Mouse (Mus musculus): Measurements from ENCODE around the gene Pten. TPM values are rescaled to one million over a fixed set of nuclear protein-coding genes. Genes with fewer than 3 reads are reported as not detected.

Gene Pten
- polyA plus RNA-seq (2012; rRNA removed) = 16.8 and 20.2 TPM in 2 replicates

- WGBS = under 1% methylated on average over 71 of the region's 77 CpGs
- TF ChIP-seq POLR2A (IDR thresholded peaks at IDR 0.05; ENCODE audit: borderline replicate concordance, extremely low read depth, low read depth, low read length) = peak; percentile 93
- TF ChIP-seq CTCF (IDR thresholded peaks at IDR 0.05; ENCODE audit: insufficient read depth, low read length) = no peak
- peak within 1 kb of the TSS; percentile 98 for H3K4me3 ChIP-seq (replicated peaks; ENCODE audit: extremely low read depth, low read depth, low read length)
- peaks cover 6% of the 10 kb centered on the region for H3K4me1 ChIP-seq (ENCODE audit: control insufficient read depth, insufficient read depth, low read length)
- DNase-seq = peak; percentile 96
Measured at GRCm38 (mm10) chr19:32756900-32757725, at the start of gene Pten. TSS of gene Pten (plus strand) at chr19:32757497.

DNA sequence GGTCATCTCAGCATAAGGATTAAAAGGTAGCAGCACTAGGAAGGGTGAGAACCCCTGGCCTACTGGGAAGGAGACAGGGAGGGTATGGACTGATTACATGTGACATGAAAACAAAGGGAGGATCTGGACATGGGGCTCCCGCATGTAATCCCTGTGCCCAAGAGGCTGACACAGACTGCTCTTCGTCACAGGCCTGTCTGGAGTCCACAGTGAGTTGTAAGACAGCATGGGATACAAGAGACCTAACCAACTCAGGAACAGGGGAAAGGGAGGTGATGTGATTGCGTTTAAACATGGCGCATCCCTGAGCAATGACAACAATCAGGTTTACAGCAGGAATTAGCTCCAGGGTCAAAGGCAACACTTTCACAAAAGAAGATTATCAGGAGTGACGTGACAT, 48.3 kb upstream of the Pten start:
- DNase-seq = no peak
- WGBS = 93% methylated on average over 5 of the region's 5 CpGs

GRCm38 (mm10) chr19:32710288-32710687, 47.0 kb upstream of the Pten start:
- Histone ChIP-seq H3K4me1 (ENCODE audit: control insufficient read depth, insufficient read depth, low read length) (peaks cover 2% of the 10 kb centered on the region), H3K4me3 (replicated peaks; ENCODE audit: extremely low read depth, low read depth, low read length) (no peak overlapping the region)
- no peak for DNase-seq
- TF ChIP-seq POLR2A (IDR thresholded peaks at IDR 0.05; ENCODE audit: borderline replicate concordance, extremely low read depth, low read depth, low read length) (no peak), CTCF (IDR thresholded peaks at IDR 0.05; ENCODE audit: insufficient read depth, low read length) (no peak)
- WGBS = 44% methylated on average over 3 of the region's 3 CpGs

More for the DNA sequence above, 48.3 kb upstream of the Pten start:
- no peak for TF ChIP-seq CTCF (IDR thresholded peaks at IDR 0.05; ENCODE audit: insufficient read depth, low read length)
- TF ChIP-seq POLR2A (IDR thresholded peaks at IDR 0.05; ENCODE audit: borderline replicate concordance, extremely low read depth, low read depth, low read length) = no peak
- no peak overlapping the region for H3K4me3 ChIP-seq (replicated peaks; ENCODE audit: extremely low read depth, low read depth, low read length)
- H3K4me1 ChIP-seq (ENCODE audit: control insufficient read depth, insufficient read depth, low read length) = peaks cover 2% of the 10 kb centered on the region

DNA sequence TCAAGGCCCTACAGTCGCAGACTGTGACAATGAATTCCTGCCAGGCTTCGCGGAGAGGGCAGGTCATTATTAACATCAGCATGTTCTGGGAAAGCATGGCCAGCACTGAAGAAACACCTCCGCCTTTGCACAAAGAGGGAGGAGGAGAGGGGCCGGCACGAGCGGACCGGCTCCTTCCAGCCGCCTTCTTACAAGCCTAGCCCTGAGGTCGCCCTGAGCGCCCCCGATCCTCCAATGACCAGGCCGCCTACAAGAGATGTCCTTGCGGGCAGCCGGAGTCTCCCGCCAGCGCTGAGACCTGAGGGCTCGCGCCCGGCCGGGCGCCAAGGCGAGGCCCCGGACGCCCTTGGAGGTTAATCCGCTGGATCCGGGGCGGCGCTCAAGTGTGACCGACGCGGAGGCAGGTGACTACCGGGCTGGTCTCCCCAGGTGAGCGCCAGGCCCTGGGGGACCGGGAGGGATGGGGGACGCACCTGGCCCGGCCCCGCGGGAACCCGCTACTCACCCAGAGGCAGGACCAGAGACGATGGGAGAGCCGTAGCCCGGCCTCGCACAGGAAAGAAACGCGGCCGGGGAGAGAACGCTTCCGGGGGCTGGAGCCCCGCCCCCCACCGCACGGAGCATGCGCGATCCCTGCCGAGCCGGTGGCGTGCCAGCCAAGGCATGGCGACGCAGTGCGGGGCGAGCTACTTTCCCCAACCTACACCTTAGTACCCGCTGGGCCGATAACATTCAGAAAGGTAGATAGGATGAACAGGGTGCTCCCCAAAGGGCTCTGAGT, 45.3 kb upstream of the Pten start:
- Histone ChIP-seq H3K4me1 (ENCODE audit: control insufficient read depth, insufficient read depth, low read length) (peaks cover 2% of the 10 kb centered on the region), H3K4me3 (replicated peaks; ENCODE audit: extremely low read depth, low read depth, low read length) (peak overlapping the region; percentile 92)
- under 1% methylated on average over 63 of the region's 63 CpGs for WGBS
- TF ChIP-seq POLR2A (IDR thresholded peaks at IDR 0.05; ENCODE audit: borderline replicate concordance, extremely low read depth, low read depth, low read length) (peak; percentile 95), CTCF (IDR thresholded peaks at IDR 0.05; ENCODE audit: insufficient read depth, low read length) (no peak)
- DNase-seq = peak; percentile 92

- WGBS = under 1% methylated on average over 11 of the region's 11 CpGs
- TF ChIP-seq CTCF (IDR thresholded peaks at IDR 0.05; ENCODE audit: insufficient read depth, low read length) (no peak), POLR2A (IDR thresholded peaks at IDR 0.05; ENCODE audit: borderline replicate concordance, extremely low read depth, low read depth, low read length) (no peak; the same call in 1 of the 2 replicates)
- Histone ChIP-seq H3K4me1 (ENCODE audit: control insufficient read depth, insufficient read depth, low read length) (peaks cover 2% of the 10 kb centered on the region), H3K4me3 (replicated peaks; ENCODE audit: extremely low read depth, low read depth, low read length) (peak overlapping the region; percentile 92)
- DNase-seq = no peak
Measured at GRCm38 (mm10) chr19:32712588-32713042, 44.7 kb upstream of the Pten start.

DNA sequence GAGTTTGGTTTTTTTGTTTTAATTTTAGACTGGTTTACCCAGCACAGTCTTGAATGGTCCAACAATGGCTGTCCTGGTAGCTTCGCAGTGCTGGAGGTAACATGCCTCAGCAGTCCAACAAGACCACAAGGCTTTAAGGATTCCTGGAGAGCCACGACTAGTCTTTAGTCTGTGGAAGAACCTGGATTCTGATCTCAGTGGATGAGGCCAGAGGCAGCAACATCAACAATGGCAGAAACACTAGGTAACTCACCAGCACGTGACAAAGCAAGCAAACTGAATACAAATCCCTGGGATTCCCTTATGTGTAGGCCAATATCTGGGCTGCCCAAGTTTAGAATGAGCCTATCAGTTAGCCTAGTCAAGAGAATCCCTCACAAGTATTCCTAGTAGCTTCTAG, 43.8 kb upstream of the Pten start:
- TF ChIP-seq POLR2A (IDR thresholded peaks at IDR 0.05; ENCODE audit: borderline replicate concordance, extremely low read depth, low read depth, low read length) (no peak), CTCF (IDR thresholded peaks at IDR 0.05; ENCODE audit: insufficient read depth, low read length) (no peak)
- 80% methylated on average over 3 of the region's 3 CpGs for WGBS
- peaks cover 2% of the 10 kb centered on the region for H3K4me1 ChIP-seq (ENCODE audit: control insufficient read depth, insufficient read depth, low read length)
- no peak overlapping the region for H3K4me3 ChIP-seq (replicated peaks; ENCODE audit: extremely low read depth, low read depth, low read length)
- DNase-seq = no peak

GRCm38 (mm10) chr19:32715201-32715600, 42.1 kb upstream of the Pten start:
- H3K4me3 ChIP-seq (replicated peaks; ENCODE audit: extremely low read depth, low read depth, low read length) = no peak overlapping the region
- TF ChIP-seq POLR2A (IDR thresholded peaks at IDR 0.05; ENCODE audit: borderline replicate concordance, extremely low read depth, low read depth, low read length) (no peak), CTCF (IDR thresholded peaks at IDR 0.05; ENCODE audit: insufficient read depth, low read length) (peak; percentile 95)
- WGBS = 1% methylated on average over 3 of the region's 3 CpGs
- DNase-seq = peak; percentile 71
- H3K4me1 ChIP-seq (ENCODE audit: control insufficient read depth, insufficient read depth, low read length) = peaks cover 2% of the 10 kb centered on the region

- no peak for TF ChIP-seq CTCF (IDR thresholded peaks at IDR 0.05; ENCODE audit: insufficient read depth, low read length)
- no peak for DNase-seq
- Histone ChIP-seq H3K4me1 (ENCODE audit: control insufficient read depth, insufficient read depth, low read length) (peaks cover 2% of the 10 kb centered on the region), H3K4me3 (replicated peaks; ENCODE audit: extremely low read depth, low read depth, low read length) (no peak overlapping the region)
Measured at GRCm38 (mm10) chr19:32715681-32716080, 41.6 kb upstream of the Pten start.

- Histone ChIP-seq H3K4me1 (ENCODE audit: control insufficient read depth, insufficient read depth, low read length) (no peaks in the 10 kb centered on the region; the same call in 1 of the 2 replicates), H3K4me3 (replicated peaks; ENCODE audit: extremely low read depth, low read depth, low read length) (no peak overlapping the region)
- 41% methylated on average over 3 of the region's 3 CpGs for WGBS
- DNase-seq = no peak
- TF ChIP-seq POLR2A (IDR thresholded peaks at IDR 0.05; ENCODE audit: borderline replicate concordance, extremely low read depth, low read depth, low read length) (no peak), CTCF (IDR thresholded peaks at IDR 0.05; ENCODE audit: insufficient read depth, low read length) (no peak)
Measured at GRCm38 (mm10) chr19:32717590-32717989, 39.7 kb upstream of the Pten start.
